Mouse (Mus musculus) common myeloid progenitor, adult 5-6 weeks (primary cell): ENCODE measurements around the gene Pmis2. TPM values are rescaled to one million over a fixed set of nuclear protein-coding genes. Genes with fewer than 3 reads are reported as not detected.

Experiments used
- ATAC-seq: replicated peaks from 2 replicates; pipeline ENCODE4 v1.8.0; 2016; ENCODE audit warnings: low read depth, mild to moderate bottlenecking, moderate TSS enrichment, inconsistent platforms; ENCODE audit not compliant: poor library complexity, severe bottlenecking
- total RNA-seq: library from RNA; stranded (forward); fragments of 200-1000, 187-1606 nt; gene quantifications from 2 replicates; pipeline ENCODE4 v1.2.3, GENCODE M21; 2017

The Pmis2 gene
- not detected in 2 replicates for total RNA-seq

GRCm38 (mm10) chr7:30671480-30671879 lies at the start of gene Pmis2:
Gene Pmis2, minus strand, starts transcription at chr7:30671605.
- no peak for ATAC-seq

- ATAC-seq = no peak
These were observed 48.3 kb upstream of the Pmis2 start for GRCm38 (mm10) chr7:30719669-30720068.

GRCm38 (mm10) chr7:30717716-30718046 lies 46.3 kb upstream of the Pmis2 start:
- no peak for ATAC-seq

- peak; percentile 93 for ATAC-seq
These were observed 45.8 kb upstream of the Pmis2 start for GRCm38 (mm10) chr7:30717006-30717715.

GRCm38 (mm10) chr7:30711942-30712341 lies 40.5 kb upstream of the Pmis2 start, which contains the start of gene Atp4a:
Gene Atp4a, plus strand, starts transcription at chr7:30712209.
- no peak for ATAC-seq

GRCm38 (mm10) chr7:30707441-30707840 lies 36.0 kb upstream of the Pmis2 start:
- no peak for ATAC-seq

GRCm38 (mm10) chr7:30706214-30706882 lies 34.9 kb upstream of the Pmis2 start:
- ATAC-seq = no peak

GRCm38 (mm10) chr7:30698589-30698988 lies 27.2 kb upstream of the Pmis2 start, which contains the start of gene 2200002J24Rik:
Gene 2200002J24Rik, plus strand, starts transcription at chr7:30698926.
- peak; percentile 54; the same call in 1 of the 2 replicates for ATAC-seq

- ATAC-seq = peak; percentile 95
These were observed 26.7 kb upstream of the Pmis2 start for GRCm38 (mm10) chr7:30698101-30698500.

GRCm38 (mm10) chr7:30688325-30688724 lies 16.9 kb upstream of the Pmis2 start:
- ATAC-seq = no peak

- ATAC-seq = no peak
These were observed 12.0 kb upstream of the Pmis2 start for GRCm38 (mm10) chr7:30683425-30683824.

- ATAC-seq = no peak
These were observed 10.5 kb upstream of the Pmis2 start for GRCm38 (mm10) chr7:30681897-30682296.

- no peak for ATAC-seq
These were observed 7.0 kb upstream of the Pmis2 start for GRCm38 (mm10) chr7:30678263-30678975.

GRCm38 (mm10) chr7:30669229-30669628 lies 2.2 kb downstream of the Pmis2 start:
- peak; percentile 43; the same call in 1 of the 2 replicates for ATAC-seq

- peak; percentile 22; the same call in 1 of the 2 replicates for ATAC-seq
These were observed 6.1 kb downstream of the Pmis2 start for GRCm38 (mm10) chr7:30665321-30665720.

- peak; percentile 98 for ATAC-seq
These were observed 6.7 kb downstream of the Pmis2 start, which contains the start of gene Haus5 for GRCm38 (mm10) chr7:30664529-30665200. Gene Haus5, minus strand, starts transcription at chr7:30664994.

- ATAC-seq = peak; percentile 100
These were observed 21.5 kb downstream of the Pmis2 start, which contains the start of gene Rbm42 for GRCm38 (mm10) chr7:30649591-30650540. Gene Rbm42, minus strand, starts transcription at chr7:30650317.

- ATAC-seq = no peak
These were observed 32.3 kb downstream of the Pmis2 start for GRCm38 (mm10) chr7:30639083-30639482.

- 0 out of 2 replicates have a peak, but pooled peaks have one; percentile 15 for ATAC-seq
These were observed 35.0 kb downstream of the Pmis2 start for GRCm38 (mm10) chr7:30636395-30636794.
